Comparison of ENCODE assay signal across 18 mouse cellular contexts in genomic region chr10:121581405-121581804, GRCm38 (mm10). TPM values are rescaled to one million over a fixed set of nuclear protein-coding genes. Genes with fewer than 3 reads are reported as not detected.
DNase-seq lines count a peak whose midpoint lies in the region; ATAC-seq and TF ChIP-seq lines count a peak whose summit lies in the region.
"Had no signal": no experiment of that assay in that cellular context is flagged by ENCODE, and none has a peak within 500 bp of the region (broad histone marks: within the 10 kb centered on the region; RNA-seq: fewer than 3 reads in every experiment).

No protein-coding gene starts in this region.

- H3K27me3 ChIP-seq in embryonic facial prominence, embryonic 11.5 days (ENCODE audit: control insufficient read depth, insufficient read depth, low read length), result no peaks in the 10 kb centered on the region
- no peaks in the 10 kb centered on the region for H3K27me3 ChIP-seq in embryonic facial prominence, embryonic 10.5 days (replicated peaks; ENCODE audit: low read depth, poor library complexity, severe bottlenecking)
- H3K27me3 ChIP-seq in intestine, postnatal 0 days (replicated peaks; ENCODE audit: control insufficient read depth, insufficient read depth, low read length), result no peaks in the 10 kb centered on the region
- no peaks in the 10 kb centered on the region for H3K27me3 ChIP-seq in intestine, embryonic 16.5 days (replicated peaks; ENCODE audit: control insufficient read depth, insufficient read depth, low read length)
- H3K27me3 ChIP-seq in stomach, postnatal 0 days (ENCODE audit: control insufficient read depth, insufficient read depth, low read length), result no peaks in the 10 kb centered on the region
- H3K27me3 ChIP-seq: heart, embryonic 13.5 days; lung, embryonic 15.5 days; neural tube, embryonic 13.5 days had no signal

- 85% methylated on average over 6 of the region's 6 CpGs for WGBS in embryonic facial prominence, embryonic 11.5 days
- WGBS in embryonic facial prominence, embryonic 10.5 days, result 89% methylated on average over 6 of the region's 6 CpGs
- 65% methylated on average over 6 of the region's 6 CpGs for WGBS in intestine, postnatal 0 days
- 82% methylated on average over 6 of the region's 6 CpGs for WGBS in intestine, embryonic 16.5 days
- WGBS in stomach, postnatal 0 days, result 78% methylated on average over 6 of the region's 6 CpGs

- no peaks in the 10 kb centered on the region for H3K9me3 ChIP-seq in embryonic facial prominence, embryonic 11.5 days (replicated peaks; ENCODE audit: control insufficient read depth, low read length)
- no peaks in the 10 kb centered on the region for H3K9me3 ChIP-seq in embryonic facial prominence, embryonic 10.5 days
- H3K9me3 ChIP-seq in intestine, postnatal 0 days (ENCODE audit: control insufficient read depth), result no peaks in the 10 kb centered on the region
- H3K9me3 ChIP-seq in intestine, embryonic 16.5 days (ENCODE audit: control insufficient read depth, low read length), result no peaks in the 10 kb centered on the region
- H3K9me3 ChIP-seq in stomach, postnatal 0 days (ENCODE audit: control insufficient read depth, low read length), result no peaks in the 10 kb centered on the region
- H3K9me3 ChIP-seq: heart, embryonic 13.5 days; lung, embryonic 15.5 days; neural tube, embryonic 13.5 days had no signal

- peaks cover 5% of the 10 kb centered on the region for H3K36me3 ChIP-seq in embryonic facial prominence, embryonic 11.5 days (replicated peaks; ENCODE audit: control insufficient read depth, insufficient read depth, low read depth, low read length)
- H3K36me3 ChIP-seq in embryonic facial prominence, embryonic 10.5 days (replicated peaks), result peaks cover 63% of the 10 kb centered on the region
- H3K36me3 ChIP-seq in intestine, postnatal 0 days (ENCODE audit: control insufficient read depth, insufficient read depth), result peaks cover 37% of the 10 kb centered on the region
- peaks cover 26% of the 10 kb centered on the region for H3K36me3 ChIP-seq in intestine, embryonic 16.5 days (ENCODE audit: control insufficient read depth, insufficient read depth, low read length)
- H3K36me3 ChIP-seq in stomach, postnatal 0 days (ENCODE audit: control insufficient read depth, insufficient read depth, low read length), result peaks cover 14% of the 10 kb centered on the region

- H3K9ac ChIP-seq in embryonic facial prominence, embryonic 11.5 days (replicated peaks; ENCODE audit: low read length), result no peak overlapping the region
- H3K9ac ChIP-seq in intestine, postnatal 0 days (ENCODE audit: low read depth, low read length), result no peak overlapping the region
- H3K9ac ChIP-seq in intestine, embryonic 16.5 days (ENCODE audit: low read depth, low read length), result no peak overlapping the region
- no peak overlapping the region for H3K9ac ChIP-seq in stomach, postnatal 0 days (ENCODE audit: low read length)
- H3K9ac ChIP-seq: heart, embryonic 13.5 days; hindbrain, embryonic 14.5 days; lung, embryonic 15.5 days; neural tube, embryonic 13.5 days had no signal

- no peak overlapping the region for H3K4me3 ChIP-seq in embryonic facial prominence, embryonic 11.5 days (ENCODE audit: low read depth, low read length)
- no peak overlapping the region for H3K4me3 ChIP-seq in embryonic facial prominence, embryonic 10.5 days
- H3K4me3 ChIP-seq in intestine, postnatal 0 days (ENCODE audit: low read depth, low read length), result no peak overlapping the region
- no peak overlapping the region for H3K4me3 ChIP-seq in intestine, embryonic 16.5 days (ENCODE audit: low read length)
- no peak overlapping the region for H3K4me3 ChIP-seq in stomach, postnatal 0 days (ENCODE audit: low read depth, low read length)
- H3K4me3 ChIP-seq: heart, embryonic 13.5 days; lung, embryonic 15.5 days; neural tube, embryonic 13.5 days had no signal

- H3K27ac ChIP-seq in embryonic facial prominence, embryonic 11.5 days (replicated peaks; ENCODE audit: low read depth, low read length), result no peak overlapping the region
- H3K27ac ChIP-seq in embryonic facial prominence, embryonic 10.5 days (replicated peaks), result no peak overlapping the region
- H3K27ac ChIP-seq in intestine, postnatal 0 days (ENCODE audit: low read depth, low read length), result peak overlapping the region; percentile 79
- no peak overlapping the region for H3K27ac ChIP-seq in intestine, embryonic 16.5 days (ENCODE audit: low read length)
- H3K27ac ChIP-seq in stomach, postnatal 0 days (replicated peaks), result no peak overlapping the region
- H3K27ac ChIP-seq: heart, embryonic 13.5 days; hindbrain, embryonic 14.5 days; lung, embryonic 15.5 days; neural tube, embryonic 13.5 days had no signal

- no peaks in the 10 kb centered on the region for H3K4me1 ChIP-seq in embryonic facial prominence, embryonic 11.5 days (ENCODE audit: control insufficient read depth, insufficient read depth, low read length)
- H3K4me1 ChIP-seq in embryonic facial prominence, embryonic 10.5 days, result peaks cover 11% of the 10 kb centered on the region
- no peaks in the 10 kb centered on the region; the same call in 1 of the 2 replicates for H3K4me1 ChIP-seq in intestine, postnatal 0 days (replicated peaks; ENCODE audit: control insufficient read depth, insufficient read depth, low read length)
- H3K4me1 ChIP-seq in intestine, embryonic 16.5 days (ENCODE audit: control insufficient read depth, insufficient read depth, low read length), result 0 out of 2 replicates have a peak, but pooled peaks cover 6% of the 10 kb centered on the region
- H3K4me1 ChIP-seq in stomach, postnatal 0 days (replicated peaks; ENCODE audit: control insufficient read depth, insufficient read depth), result no peaks in the 10 kb centered on the region

- no peak overlapping the region for H3K4me2 ChIP-seq in embryonic facial prominence, embryonic 11.5 days (ENCODE audit: low read depth, low read length)
- peak overlapping the region; percentile 24; the same call in 1 of the 2 replicates for H3K4me2 ChIP-seq in intestine, postnatal 0 days (replicated peaks; ENCODE audit: low read depth)
- no peak overlapping the region for H3K4me2 ChIP-seq in intestine, embryonic 16.5 days (ENCODE audit: low read depth, low read length)
- no peak overlapping the region for H3K4me2 ChIP-seq in stomach, postnatal 0 days (replicated peaks; ENCODE audit: low read depth)
- H3K4me2 ChIP-seq: heart, embryonic 13.5 days; hindbrain, embryonic 14.5 days; lung, embryonic 15.5 days; neural tube, embryonic 13.5 days had no signal

- TF ChIP-seq EP300 in stomach, postnatal 0 days (optimal IDR thresholded peaks at IDR 0.05), result no peak

- no peak for TF ChIP-seq CTCF in intestine, postnatal 0 days (IDR thresholded peaks at IDR 0.05; ENCODE audit: low read depth)
- no peak for TF ChIP-seq CTCF in stomach, postnatal 0 days (IDR thresholded peaks at IDR 0.05; ENCODE audit: low read depth)

- ATAC-seq in embryonic facial prominence, embryonic 11.5 days (replicated peaks; ENCODE audit: insufficient number of reproducible peaks, low FRiP score, low TSS enrichment, low read depth), result 0 out of 2 replicates have a peak, but pooled peaks have one; percentile 56
- ATAC-seq in intestine, postnatal 0 days, result no peak
- no peak for ATAC-seq in intestine, embryonic 16.5 days
- ATAC-seq in stomach, postnatal 0 days (ENCODE audit: low FRiP score, low TSS enrichment), result peak; percentile 12; the same call in 1 of the 2 replicates
- no peak for ATAC-seq in erythroblast, adult 5-6 weeks (replicated peaks; ENCODE audit: low FRiP score, poor library complexity, severe bottlenecking)

- no peak for DNase-seq in embryonic facial prominence, embryonic 11.5 days (ENCODE audit: low spot score)
- DNase-seq in embryonic facial prominence, embryonic 10.5 days (ENCODE audit: low spot score), result no peak
- DNase-seq in testis, postnatal 10 days (ENCODE audit: low spot score), result peak; percentile 33
- no peak for DNase-seq in testis, postnatal 14 days (ENCODE audit: low spot score)
- no peak for DNase-seq in stomach, postnatal 0 days (ENCODE audit: low spot score)
- DNase-seq: cerebellum, adult 18-20 months; kidney, postnatal 14 days; right cerebral cortex, adult 18-20 months; thymus, adult 2 months had no signal

RNA-seq across cellular contexts. Expression of gene Tbk1, which starts 5.2 kb away (rescaled TPM):
- 34.7 and 35.2 TPM in 2 replicates for polyA plus RNA-seq in embryonic facial prominence, embryonic 11.5 days (2014; fragmentation: Nextera tagmentation; extraction: Ambion mirVana)
- polyA plus RNA-seq in embryonic facial prominence, embryonic 10.5 days (2016; fragmentation: Nextera tagmentation; extraction: Ambion mirVana), result 29.8 and 30.1 TPM in 2 replicates
- 27.3 and 29.6 TPM in 2 replicates for polyA plus RNA-seq in intestine, postnatal 0 days (2015; fragmentation: Nextera tagmentation; extraction: Ambion mirVana)
- 36.8 and 38.2 TPM in 2 replicates for polyA plus RNA-seq in intestine, embryonic 16.5 days (2015; fragmentation: Nextera tagmentation; extraction: Ambion mirVana)
- polyA plus RNA-seq in stomach, postnatal 0 days (2015; fragmentation: Nextera tagmentation; extraction: Ambion mirVana), result 16.6 TPM in 2 replicates
- total RNA-seq in erythroblast, adult 5-6 weeks (2015; ENCODE audit: low replicate concordance), result 57.1 and 60.0 TPM in 2 replicates
- 105 and 141 TPM in 2 replicates for total RNA-seq in erythroblast, adult 5-6 weeks (2017; ENCODE audit: low replicate concordance)

RNA-seq across cellular contexts. Expression of gene Xpot, which starts 44.7 kb away (rescaled TPM):
- polyA plus RNA-seq in embryonic facial prominence, embryonic 11.5 days (2014; fragmentation: Nextera tagmentation; extraction: Ambion mirVana), result 64.4 and 75.7 TPM in 2 replicates
- polyA plus RNA-seq in embryonic facial prominence, embryonic 10.5 days (2016; fragmentation: Nextera tagmentation; extraction: Ambion mirVana), result 58.3 and 59.8 TPM in 2 replicates
- polyA plus RNA-seq in intestine, postnatal 0 days (2015; fragmentation: Nextera tagmentation; extraction: Ambion mirVana), result 19.5 and 20.3 TPM in 2 replicates
- 36.3 and 36.6 TPM in 2 replicates for polyA plus RNA-seq in intestine, embryonic 16.5 days (2015; fragmentation: Nextera tagmentation; extraction: Ambion mirVana)
- 24.5 and 24.8 TPM in 2 replicates for polyA plus RNA-seq in stomach, postnatal 0 days (2015; fragmentation: Nextera tagmentation; extraction: Ambion mirVana)
- 16.1 and 19.2 TPM in 2 replicates for total RNA-seq in erythroblast, adult 5-6 weeks (2015; ENCODE audit: low replicate concordance)
- 26.0 and 43.5 TPM in 2 replicates for total RNA-seq in erythroblast, adult 5-6 weeks (2017; ENCODE audit: low replicate concordance)

RNA-seq across cellular contexts. Expression of gene D930020B18Rik, which starts 60.0 kb away (rescaled TPM):
- 1.4 and 1.8 TPM in 2 replicates for polyA plus RNA-seq in embryonic facial prominence, embryonic 11.5 days (2014; fragmentation: Nextera tagmentation; extraction: Ambion mirVana)
- 0.23 and 0.67 TPM in 2 replicates for polyA plus RNA-seq in embryonic facial prominence, embryonic 10.5 days (2016; fragmentation: Nextera tagmentation; extraction: Ambion mirVana)
- 0.05 and 0.12 TPM in 2 replicates for polyA plus RNA-seq in intestine, postnatal 0 days (2015; fragmentation: Nextera tagmentation; extraction: Ambion mirVana)
- 0.28 and 0.36 TPM in 2 replicates for polyA plus RNA-seq in intestine, embryonic 16.5 days (2015; fragmentation: Nextera tagmentation; extraction: Ambion mirVana)
- 1.2 and 1.5 TPM in 2 replicates for polyA plus RNA-seq in stomach, postnatal 0 days (2015; fragmentation: Nextera tagmentation; extraction: Ambion mirVana)
- not detected in 2 replicates for total RNA-seq in erythroblast, adult 5-6 weeks (2015; ENCODE audit: low replicate concordance)
- not detected in 2 replicates for total RNA-seq in erythroblast, adult 5-6 weeks (2017; ENCODE audit: low replicate concordance)
- total RNA-seq: gastrocnemius, adult 8-10 months; liver, adult 2 months had no signal
- polyA plus RNA-seq: heart, embryonic 13.5 days; liver, adult 2 months had no signal

Comparison
In these comparisons a context has a peak if more than half of its experiments do, and no peak if none do; other contexts are left out.
1. ATAC-seq: peak in embryonic facial prominence, embryonic 11.5 days (single experiment) and stomach, postnatal 0 days (single experiment); none in intestine, postnatal 0 days (single experiment), intestine, embryonic 16.5 days (single experiment) and erythroblast, adult 5-6 weeks (single experiment).